Mouse (Mus musculus): Measurements from ENCODE around the gene Klk9. TPM values are rescaled to one million over a fixed set of nuclear protein-coding genes. Genes with fewer than 3 reads are reported as not detected.

Gene Klk9
- not detected for total RNA-seq (2023)

GRCm38 (mm10) chr7:43791591-43791990 lies at the start of gene Klk9:
Gene Klk9 (plus strand): TSS chr7:43791891.

GRCm38 (mm10) chr7:43768597-43768996 lies 23.1 kb upstream of the Klk9 start, which contains the start of gene Klk12:
Gene Klk12 (plus strand): TSS chr7:43768897.

GRCm38 (mm10) chr7:43774364-43774763 lies 17.3 kb upstream of the Klk9 start, which contains the start of gene Klk11:
Gene Klk11 (plus strand): TSS chr7:43774604.

GRCm38 (mm10) chr7:43780746-43781145 lies 10.9 kb upstream of the Klk9 start, which contains the start of gene Klk10:
Gene Klk10 (plus strand): TSS chr7:43781035.

GRCm38 (mm10) chr7:43797333-43797769 lies 5.7 kb downstream of the Klk9 start, which contains the start of gene Klk8:
Gene Klk8 (plus strand): TSS chr7:43797577.

GRCm38 (mm10) chr7:43810994-43811393 lies 19.3 kb downstream of the Klk9 start, which contains the start of gene Klk7:
Gene Klk7 (plus strand): TSS chr7:43811294.

GRCm38 (mm10) chr7:43824199-43824598 lies 32.5 kb downstream of the Klk9 start, which contains the start of gene Klk6:
Gene Klk6 (plus strand): TSS chr7:43824499.

GRCm38 (mm10) chr7:43841701-43842100 lies 50.0 kb downstream of the Klk9 start, which contains the start of gene Klk5:
Gene Klk5 (plus strand): TSS chr7:43841971.

Other genes starting within 250 kb of the Klk9 start
- 10 to 100 TPM; 61.6 to 75.0 TPM for gene Cd33, start 247.5 kb upstream of the Klk9 start, total RNA-seq (2023)
- 10 to 100 TPM; 10.2 to 11.0 TPM for gene Zfp658, start 229.6 kb upstream of the Klk9 start, total RNA-seq (2023)
- 10 to 100 TPM; 10.5 to 10.7 TPM for gene Zfp719, start 212.3 kb upstream of the Klk9 start, total RNA-seq (2023)
- gene Zfp819, start 184.7 kb upstream of the Klk9 start, total RNA-seq (2023) = 1 to 10 TPM in 1 of 2 experiments, not detected in 1; 1.2 TPM
- not detected for gene Ceacam18, start 157.2 kb upstream of the Klk9 start, total RNA-seq (2023)
- 100 to 1,000 TPM; 128 to 137 TPM for gene Siglece, start 131.7 kb upstream of the Klk9 start, total RNA-seq (2023)
- gene Ctu1, start 119.9 kb upstream of the Klk9 start, total RNA-seq (2023) = 1 to 10 TPM; 6.9 to 7.3 TPM
- gene Klk14, start 101.5 kb upstream of the Klk9 start, total RNA-seq (2023) = not detected
- gene Klk13, start 79.3 kb upstream of the Klk9 start, total RNA-seq (2023) = not detected
- not detected for gene Klk12, start 23.0 kb upstream of the Klk9 start, total RNA-seq (2023)
- gene Klk11, start 17.3 kb upstream of the Klk9 start, total RNA-seq (2023) = not detected
- not detected for gene Klk10, start 10.9 kb upstream of the Klk9 start, total RNA-seq (2023)
- 1 to 10 TPM; 4.9 to 5.3 TPM for gene Klk8, start 5.7 kb downstream of the Klk9 start, total RNA-seq (2023)
- not detected for gene Klk7, start 19.4 kb downstream of the Klk9 start, total RNA-seq (2023)
- gene Klk6, start 32.6 kb downstream of the Klk9 start, total RNA-seq (2023) = not detected
- gene Klk5, start 50.1 kb downstream of the Klk9 start, total RNA-seq (2023) = not detected
- not detected for gene Klk4, start 89.3 kb downstream of the Klk9 start, total RNA-seq (2023)
- gene Klk15, start 141.8 kb downstream of the Klk9 start, total RNA-seq (2023) = not detected
- gene Klk1b8, start 158.8 kb downstream of the Klk9 start, total RNA-seq (2023) = not detected
- gene Klk1b1, start 174.9 kb downstream of the Klk9 start, total RNA-seq (2023) = not detected
- gene Klk1b9, start 184.2 kb downstream of the Klk9 start, total RNA-seq (2023) = not detected
- gene Klk1b11, start 204.0 kb downstream of the Klk9 start, total RNA-seq (2023) = not detected
- not detected for gene Klk1b26, start 220.3 kb downstream of the Klk9 start, total RNA-seq (2023)

Measured in monocyte, adult 59 days (primary cell).